Comparison of ENCODE assay signal across 13 mouse cellular contexts in the genomic region with DNA sequence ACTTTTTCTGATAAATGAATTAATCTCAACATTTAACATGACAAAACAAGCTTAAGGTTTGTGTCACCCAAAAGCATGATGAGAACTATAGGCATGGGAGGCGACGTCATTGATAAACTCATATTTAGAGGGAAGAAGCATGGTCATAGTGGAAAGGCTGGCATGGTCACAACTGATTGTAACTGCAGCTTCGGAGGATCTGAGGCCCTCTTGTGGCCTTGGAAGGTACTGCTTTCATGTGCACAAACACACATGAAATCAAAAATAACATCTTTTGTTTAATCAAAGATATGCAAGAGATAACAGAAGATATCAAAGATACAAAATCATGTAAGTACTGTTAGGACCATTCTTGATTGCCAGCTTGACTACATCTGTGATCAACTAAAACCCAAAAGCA.
DNase-seq lines count a peak whose midpoint lies in the region; ATAC-seq and TF ChIP-seq lines count a peak whose summit lies in the region.
"Had no signal": no experiment of that assay in that cellular context is flagged by ENCODE, and none has a peak within 500 bp of the region (broad histone marks: within the 10 kb centered on the region; RNA-seq: fewer than 3 reads in every experiment).

No protein-coding gene starts in this region.

- TF ChIP-seq CTCF in kidney, adult 2 months (conservative IDR thresholded peaks at IDR 0.05; ENCODE audit: insufficient read depth, insufficient read length, low read depth, low read length): peak; percentile 30; the same call in 1 of the 2 replicates
- peak; percentile 11; the same call in 1 of the 2 replicates for TF ChIP-seq CTCF in testis, adult 2 months (IDR thresholded peaks at IDR 0.05; ENCODE audit: control insufficient read depth, insufficient read depth, insufficient replicate concordance, low read depth, low read length)

- H3K4me3 ChIP-seq in kidney, adult 2 months (ENCODE audit: insufficient read depth, low read depth, low read length): no peak overlapping the region
- no peak overlapping the region for H3K4me3 ChIP-seq in testis, adult 2 months (ENCODE audit: control insufficient read depth, low read depth, low read length)
- H3K4me3 ChIP-seq: limb, embryonic 12.5 days had no signal

- H3K27ac ChIP-seq in kidney, adult 2 months (ENCODE audit: insufficient read depth, low read depth, low read length): no peak overlapping the region
- H3K27ac ChIP-seq in testis, adult 2 months (ENCODE audit: control insufficient read depth, insufficient read depth, low read depth, low read length): no peak overlapping the region
- H3K27ac ChIP-seq: hindbrain, embryonic 14.5 days; limb, embryonic 12.5 days had no signal

- no peaks in the 10 kb centered on the region for H3K4me1 ChIP-seq in kidney, adult 2 months (ENCODE audit: control insufficient read depth, insufficient read depth, low read length)
- H3K4me1 ChIP-seq in testis, adult 2 months (ENCODE audit: control insufficient read depth, insufficient read depth, low read length): no peaks in the 10 kb centered on the region
- H3K4me1 ChIP-seq: limb, embryonic 12.5 days had no signal

- no peaks in the 10 kb centered on the region for H3K36me3 ChIP-seq in kidney, adult 2 months (ENCODE audit: control insufficient read depth, insufficient read depth, low read length)
- H3K36me3 ChIP-seq in testis, adult 2 months (ENCODE audit: control insufficient read depth, insufficient read depth, low read length): no peaks in the 10 kb centered on the region
- H3K36me3 ChIP-seq: limb, embryonic 12.5 days had no signal

- peak; percentile 24 for DNase-seq in adrenal gland, postnatal 10 days
- DNase-seq in adrenal gland, adult 8-10 months: no peak
- DNase-seq in kidney, adult 2 months: no peak
- DNase-seq in kidney, adult 18-20 months: no peak
- no peak for DNase-seq in testis, postnatal 10 days (ENCODE audit: low spot score)
- peak; percentile 18 for DNase-seq in retina, postnatal 1 day
- DNase-seq: cerebellum, adult 11-12 months; right cerebral cortex, postnatal 14 days had no signal

- no peaks in the 10 kb centered on the region for H3K27me3 ChIP-seq in kidney, adult 2 months (replicated peaks; ENCODE audit: control insufficient read depth, insufficient read depth, low read length)
- no peaks in the 10 kb centered on the region for H3K27me3 ChIP-seq in testis, adult 2 months (ENCODE audit: control insufficient read depth, insufficient read depth, low read length)
- H3K27me3 ChIP-seq: limb, embryonic 12.5 days had no signal

- no peak for ATAC-seq in granulocyte monocyte progenitor cell, adult 5-6 weeks (replicated peaks; ENCODE audit: poor library complexity, severe bottlenecking)
- ATAC-seq: forebrain, embryonic 16.5 days had no signal

- 71% methylated on average over 3 of the region's 3 CpGs for WGBS in kidney, adult 2 months

- TF ChIP-seq POLR2A in kidney, adult 2 months (IDR thresholded peaks at IDR 0.05; ENCODE audit: low read depth, low read length): no peak
- TF ChIP-seq POLR2A in testis, adult 2 months (IDR thresholded peaks at IDR 0.05; ENCODE audit: control insufficient read depth, low read depth, low read length): no peak

Comparison
In these comparisons a context has a peak if more than half of its experiments do, and no peak if none do; other contexts are left out.
1. DNase-seq: peak in adrenal gland, postnatal 10 days (single experiment) and retina, postnatal 1 day (single experiment); none in adrenal gland, adult 8-10 months (single experiment), kidney, adult 2 months (single experiment), kidney, adult 18-20 months (single experiment) and testis, postnatal 10 days (single experiment).